Mouse (Mus musculus) sigmoid colon, adult 10 weeks (tissue): Measurements from ENCODE around the gene Fgf11. TPM values are rescaled to one million over a fixed set of nuclear protein-coding genes. Genes with fewer than 3 reads are reported as not detected.

Experiments
- polyA plus RNA-seq: library from polyadenylated mRNA; stranded (reverse); fragments of 350-450 nt; fragmentation: Illumina TruSeq; extraction: RNeasy Lipid Tissue Mini Kit (QIAGEN cat#74804); gene quantifications from one replicate; pipeline ENCODE4 v1.2.3, GENCODE M21; 2014; ENCODE audit warnings: low read depth, low replicate concordance

Gene Fgf11
- polyA plus RNA-seq: 9.5 TPM

GRCm38 (mm10) chr11:69801379-69801977 lies at the start of gene Fgf11:
TSS of gene Fgf11 (minus strand) at chr11:69801857.

GRCm38 (mm10) chr11:69846198-69846680 lies 44.6 kb upstream of the Fgf11 start, which contains the start of gene Plscr3:
TSS of gene Plscr3 (plus strand) at chr11:69846376.

GRCm38 (mm10) chr11:69837952-69838713 lies 36.5 kb upstream of the Fgf11 start, which contains the start of gene Tmem256:
TSS of gene Tmem256 (plus strand) at chr11:69838514.

GRCm38 (mm10) chr11:69837604-69837951 lies 35.9 kb upstream of the Fgf11 start, which contains the start of gene Nlgn2:
TSS of gene Nlgn2 (minus strand) at chr11:69837784.

GRCm38 (mm10) chr11:69822080-69822479 lies 20.4 kb upstream of the Fgf11 start, which contains the start of gene Spem1:
TSS of gene Spem1 (minus strand) at chr11:69822180.

GRCm38 (mm10) chr11:69818365-69818764 lies 16.7 kb upstream of the Fgf11 start, which contains the start of gene Spem2:
TSS of gene Spem2 (minus strand) at chr11:69818465.

GRCm38 (mm10) chr11:69815155-69815554 lies 13.5 kb upstream of the Fgf11 start, which contains the start of gene Gm39566:
TSS of gene Gm39566 (minus strand) at chr11:69815298.

GRCm38 (mm10) chr11:69804972-69805909 lies 3.6 kb upstream of the Fgf11 start, which contains the start of gene Tmem102:
TSS of gene Tmem102 (minus strand) at chr11:69805624.

GRCm38 (mm10) chr11:69795168-69795982 lies 6.3 kb downstream of the Fgf11 start, which contains the start of gene Chrnb1:
TSS of gene Chrnb1 (minus strand) at chr11:69795943.

GRCm38 (mm10) chr11:69765221-69766125 lies 36.2 kb downstream of the Fgf11 start, which contains the start of gene Zbtb4:
TSS of gene Zbtb4 (plus strand) at chr11:69765912.

GRCm38 (mm10) chr11:69761868-69762267 lies 39.8 kb downstream of the Fgf11 start, which contains the start of gene Slc35g3:
TSS of gene Slc35g3 (minus strand) at chr11:69761968.

GRCm38 (mm10) chr11:69758478-69758970 lies 43.1 kb downstream of the Fgf11 start, which contains the start of gene Polr2a:
TSS of gene Polr2a (minus strand) at chr11:69758637.

Other genes with a start within 250 kb of the Fgf11 start
- gene Efnb3, start 241.7 kb downstream of the Fgf11 start, polyA plus RNA-seq: 0.38 TPM
- gene Wrap53, start 221.6 kb downstream of the Fgf11 start, polyA plus RNA-seq: 1.9 TPM
- gene Trp53, start 221.5 kb downstream of the Fgf11 start, polyA plus RNA-seq: 6.8 TPM
- gene Atp1b2, start 195.9 kb downstream of the Fgf11 start, polyA plus RNA-seq: 6.9 TPM
- gene Shbg, start 184.0 kb downstream of the Fgf11 start, polyA plus RNA-seq: not detected
- gene Sat2, start 179.8 kb downstream of the Fgf11 start, polyA plus RNA-seq: 1.7 TPM
- 12.4 TPM for gene Fxr2, start 168.9 kb downstream of the Fgf11 start, polyA plus RNA-seq
- gene Sox15, start 146.5 kb downstream of the Fgf11 start, polyA plus RNA-seq: not detected
- gene Mpdu1, start 139.2 kb downstream of the Fgf11 start, polyA plus RNA-seq: 20.3 TPM
- 2.6 TPM for gene Cd68, start 135.7 kb downstream of the Fgf11 start, polyA plus RNA-seq
- gene Eif4a1, start 129.4 kb downstream of the Fgf11 start, polyA plus RNA-seq: 463 TPM
- gene Senp3, start 119.8 kb downstream of the Fgf11 start, polyA plus RNA-seq: 129 TPM
- 38.2 TPM for gene Tnfsf13, start 116.1 kb downstream of the Fgf11 start, polyA plus RNA-seq
- 1.6 TPM for gene Tnfsf12, start 106.0 kb downstream of the Fgf11 start, polyA plus RNA-seq
- gene Tnfsfm13, start 105.8 kb downstream of the Fgf11 start, polyA plus RNA-seq: 8.2 TPM
- 25.7 TPM for gene Polr2a, start 43.2 kb downstream of the Fgf11 start, polyA plus RNA-seq
- not detected for gene Slc35g3, start 39.9 kb downstream of the Fgf11 start, polyA plus RNA-seq
- gene Zbtb4, start 35.9 kb downstream of the Fgf11 start, polyA plus RNA-seq: 17.7 TPM
- 4.0 TPM for gene Chrnb1, start 5.9 kb downstream of the Fgf11 start, polyA plus RNA-seq
- gene Tmem102, start 3.8 kb upstream of the Fgf11 start, polyA plus RNA-seq: 11.7 TPM
- not detected for gene Gm39566, start 13.4 kb upstream of the Fgf11 start, polyA plus RNA-seq
- gene Spem2, start 16.6 kb upstream of the Fgf11 start, polyA plus RNA-seq: not detected
- gene Spem1, start 20.3 kb upstream of the Fgf11 start, polyA plus RNA-seq: not detected
- gene Nlgn2, start 35.9 kb upstream of the Fgf11 start, polyA plus RNA-seq: 0.88 TPM
- gene Tmem256, start 36.7 kb upstream of the Fgf11 start, polyA plus RNA-seq: 18.5 TPM
- gene Plscr3, start 44.5 kb upstream of the Fgf11 start, polyA plus RNA-seq: 0.98 TPM
- 5.4 TPM for gene Tnk1, start 56.9 kb upstream of the Fgf11 start, polyA plus RNA-seq
- not detected for gene Tmem95, start 76.2 kb upstream of the Fgf11 start, polyA plus RNA-seq
- 2.9 TPM for gene Kctd11, start 79.5 kb upstream of the Fgf11 start, polyA plus RNA-seq
- 0.57 TPM for gene Acap1, start 93.7 kb upstream of the Fgf11 start, polyA plus RNA-seq
- 3.7 TPM for gene 2810408A11Rik, start 99.1 kb upstream of the Fgf11 start, polyA plus RNA-seq
- 2.6 TPM for gene Neurl4, start 99.2 kb upstream of the Fgf11 start, polyA plus RNA-seq
- 18.3 TPM for gene Gps2, start 112.0 kb upstream of the Fgf11 start, polyA plus RNA-seq
- 144 TPM for gene Eif5a, start 120.1 kb upstream of the Fgf11 start, polyA plus RNA-seq
- 22.3 TPM for gene Ybx2, start 133.9 kb upstream of the Fgf11 start, polyA plus RNA-seq
- 0.98 TPM for gene Slc2a4, start 146.3 kb upstream of the Fgf11 start, polyA plus RNA-seq
- 214 TPM for gene Cldn7, start 162.9 kb upstream of the Fgf11 start, polyA plus RNA-seq
- 55.0 TPM for gene Ctdnep1, start 179.3 kb upstream of the Fgf11 start, polyA plus RNA-seq
- 5.0 TPM for gene Elp5, start 180.7 kb upstream of the Fgf11 start, polyA plus RNA-seq
- gene Gabarap, start 189.3 kb upstream of the Fgf11 start, polyA plus RNA-seq: 508 TPM
- 22.4 TPM for gene Phf23, start 193.9 kb upstream of the Fgf11 start, polyA plus RNA-seq
- 0.63 TPM for gene Dvl2, start 198.7 kb upstream of the Fgf11 start, polyA plus RNA-seq
- 9.9 TPM for gene Acadvl, start 213.6 kb upstream of the Fgf11 start, polyA plus RNA-seq
- 1.0 TPM for gene Dlg4, start 215.1 kb upstream of the Fgf11 start, polyA plus RNA-seq